Mouse (Mus musculus) embryo, embryonic 11 days (tissue): Measurements from ENCODE around the gene Fam174b.

ENCODE experiments used
- DNase-seq: peaks from one replicate; pipeline ENCODE4 v3.0.0-alpha.2; 2015

Fam174b gene

DNA sequence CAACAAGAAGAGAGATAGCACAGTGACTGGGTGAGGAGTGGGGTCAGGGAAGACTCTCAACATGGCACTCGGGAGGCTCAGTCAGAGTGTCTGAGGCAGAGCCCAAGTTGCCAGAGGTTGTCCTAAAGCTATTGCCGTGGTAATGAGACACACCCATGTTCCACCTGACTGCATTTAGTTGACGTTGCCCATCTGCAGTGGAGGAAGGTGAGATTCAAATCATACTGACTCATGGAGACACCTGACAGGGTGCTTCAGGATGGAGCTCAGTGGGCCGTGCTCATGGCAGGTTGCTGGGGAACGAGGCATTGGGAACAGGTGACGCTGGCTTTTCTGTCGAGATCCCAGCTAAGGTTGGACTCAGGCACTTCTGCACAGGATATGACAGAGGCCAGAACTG is 9.9 kb downstream of the Fam174b start:
- no peak for DNase-seq

DNA sequence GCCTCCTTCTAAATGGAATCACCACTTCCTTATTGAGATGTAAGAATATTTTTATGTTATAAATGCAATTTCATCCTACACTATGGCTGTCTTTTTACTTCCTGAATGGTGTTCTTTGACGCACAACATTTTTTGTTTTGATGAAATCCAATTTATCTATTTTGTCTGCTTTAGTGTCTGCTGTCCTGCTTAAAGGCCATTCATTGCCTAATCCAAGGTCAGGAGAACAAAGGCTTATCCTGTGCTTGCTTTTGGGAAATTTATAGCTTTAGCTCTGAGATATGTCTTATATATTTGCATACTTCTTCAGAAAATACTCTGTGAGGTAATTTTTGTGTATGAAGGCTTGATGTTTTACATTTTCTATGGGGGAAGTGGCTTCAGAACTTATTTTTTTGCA is 13.5 kb downstream of the Fam174b start:
- DNase-seq: no peak

DNA sequence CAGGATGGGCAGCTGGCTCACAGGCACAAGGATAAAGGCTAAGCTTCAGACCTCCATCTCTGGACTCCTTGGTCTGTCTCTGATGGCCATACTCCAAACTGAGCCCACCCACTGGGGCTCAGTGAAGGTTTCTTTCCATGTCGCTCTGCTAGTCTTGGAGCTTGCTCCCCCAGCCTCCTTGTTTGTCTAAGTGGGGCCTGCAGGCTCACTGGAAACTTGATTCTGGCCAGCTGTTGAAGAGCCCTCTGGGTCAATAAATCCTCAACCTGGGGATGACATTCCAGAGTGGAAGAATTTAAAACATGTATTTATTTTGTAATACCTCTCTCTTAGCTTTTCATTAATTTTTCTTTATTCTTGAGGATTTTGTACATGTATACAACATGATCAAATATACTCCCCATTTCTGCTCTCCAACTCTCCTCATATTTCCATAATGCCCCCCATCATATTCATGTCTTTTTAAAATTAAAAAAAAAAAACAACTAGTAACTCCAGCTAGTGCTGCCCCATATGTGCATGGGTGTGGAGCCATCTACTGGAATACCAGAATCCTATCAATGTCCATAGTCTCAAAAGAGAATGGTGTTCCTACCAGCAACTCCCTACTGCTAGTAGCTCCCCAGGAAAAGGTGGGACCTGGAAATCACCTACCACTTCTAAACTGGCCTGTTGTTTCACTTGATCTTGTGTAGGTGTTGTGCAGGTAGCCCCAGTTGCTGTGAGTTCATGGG is 15.4 kb downstream of the Fam174b start:
- DNase-seq: peak; percentile 47

DNA sequence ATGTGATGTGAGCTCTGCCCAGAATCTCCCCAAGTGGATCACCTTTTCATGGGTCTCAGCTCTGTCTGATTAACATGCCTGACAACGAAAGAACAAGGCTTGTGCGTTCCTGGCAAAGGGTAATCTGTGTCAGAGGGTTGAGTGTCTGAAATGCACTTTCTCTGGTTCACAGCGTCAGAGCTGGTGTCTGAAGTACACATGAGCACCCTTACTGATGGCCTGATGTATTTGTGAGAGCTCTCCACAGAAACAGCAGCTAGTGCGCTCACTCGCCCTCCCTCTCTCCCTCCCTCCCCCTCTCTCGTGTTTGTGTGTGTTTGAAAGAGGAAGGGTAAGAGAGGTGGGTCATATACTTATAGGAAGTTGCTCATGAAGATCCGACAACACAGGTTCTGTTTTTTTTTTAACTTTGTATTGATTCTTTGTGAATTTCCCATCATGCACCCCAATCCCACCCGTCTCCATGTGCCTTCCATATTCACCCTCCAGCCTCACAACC is 21.6 kb downstream of the Fam174b start:
- DNase-seq: no peak

DNA sequence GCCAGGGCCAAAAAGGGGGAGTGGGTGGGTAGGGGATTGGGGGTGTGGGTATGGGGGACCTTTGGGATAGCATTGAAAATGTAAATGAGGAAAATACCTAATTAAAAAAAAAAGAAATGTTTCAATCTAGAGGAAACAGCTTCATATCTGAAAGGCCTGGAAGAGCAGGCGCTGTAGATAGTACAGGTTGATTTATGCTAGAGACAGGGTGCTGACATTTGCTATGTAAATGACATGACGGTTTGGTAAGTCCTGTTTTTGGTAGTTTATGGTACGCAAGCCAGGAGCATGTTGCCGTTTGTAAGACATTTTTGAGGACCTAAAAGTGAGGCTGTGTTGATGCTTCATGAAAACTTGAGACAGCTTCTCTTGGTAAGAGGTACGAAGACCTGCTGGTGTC is 24.6 kb downstream of the Fam174b start:
- no peak for DNase-seq

DNA sequence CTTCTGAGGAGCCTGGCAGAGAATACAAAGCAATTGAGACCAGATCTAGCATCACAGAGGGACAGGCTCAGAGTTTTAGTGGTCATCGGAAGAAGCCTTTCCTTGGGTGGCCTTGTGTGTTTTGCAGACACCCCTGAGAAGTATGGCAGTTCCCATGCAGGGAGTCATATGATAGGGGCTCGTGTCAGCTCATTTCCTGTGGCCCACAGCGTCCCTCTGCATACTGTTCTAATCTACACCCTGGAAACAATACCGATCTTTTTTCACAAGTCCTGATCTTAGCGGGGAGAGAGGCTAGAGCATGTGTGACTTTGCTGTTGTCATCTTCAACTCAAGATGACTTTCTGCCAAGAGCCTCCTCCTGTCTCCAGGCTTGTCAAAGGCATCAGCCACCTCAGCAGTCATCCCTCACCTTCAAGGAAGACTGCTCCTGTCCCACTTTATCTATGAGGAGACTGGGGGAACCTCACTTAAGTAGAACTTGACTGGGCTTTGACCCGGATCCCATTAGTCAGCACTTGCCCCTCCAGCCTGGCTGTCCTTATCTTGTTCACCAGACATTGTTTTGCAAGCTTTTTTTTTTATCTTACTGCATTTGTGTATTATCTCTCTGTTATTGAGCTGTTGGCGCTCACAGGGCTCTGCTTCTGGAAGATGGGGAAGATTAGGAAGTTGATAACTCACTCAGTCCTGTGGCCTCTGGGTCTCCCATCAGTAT is 25.2 kb downstream of the Fam174b start:
- DNase-seq: no peak

DNA sequence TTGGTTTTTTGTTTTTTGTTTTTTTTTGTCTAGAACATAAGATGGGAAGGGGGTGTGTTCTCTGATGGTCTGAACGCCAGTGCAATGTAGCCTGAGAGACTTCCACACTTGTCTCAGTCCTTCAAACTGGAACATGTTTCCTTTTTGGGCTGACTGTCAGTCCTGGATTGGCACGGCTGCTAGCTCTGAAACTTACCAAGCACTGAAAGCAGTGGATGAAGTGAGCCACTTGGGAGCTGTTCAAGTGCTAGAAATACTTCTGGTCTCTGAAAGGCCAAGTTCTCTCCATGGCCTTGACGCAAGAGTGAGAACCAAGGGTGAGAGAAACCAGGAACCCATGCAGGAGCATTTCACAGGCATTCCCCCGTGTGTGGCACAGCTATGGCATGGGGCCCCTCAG is 29.1 kb downstream of the Fam174b start:
- DNase-seq: no peak

DNA sequence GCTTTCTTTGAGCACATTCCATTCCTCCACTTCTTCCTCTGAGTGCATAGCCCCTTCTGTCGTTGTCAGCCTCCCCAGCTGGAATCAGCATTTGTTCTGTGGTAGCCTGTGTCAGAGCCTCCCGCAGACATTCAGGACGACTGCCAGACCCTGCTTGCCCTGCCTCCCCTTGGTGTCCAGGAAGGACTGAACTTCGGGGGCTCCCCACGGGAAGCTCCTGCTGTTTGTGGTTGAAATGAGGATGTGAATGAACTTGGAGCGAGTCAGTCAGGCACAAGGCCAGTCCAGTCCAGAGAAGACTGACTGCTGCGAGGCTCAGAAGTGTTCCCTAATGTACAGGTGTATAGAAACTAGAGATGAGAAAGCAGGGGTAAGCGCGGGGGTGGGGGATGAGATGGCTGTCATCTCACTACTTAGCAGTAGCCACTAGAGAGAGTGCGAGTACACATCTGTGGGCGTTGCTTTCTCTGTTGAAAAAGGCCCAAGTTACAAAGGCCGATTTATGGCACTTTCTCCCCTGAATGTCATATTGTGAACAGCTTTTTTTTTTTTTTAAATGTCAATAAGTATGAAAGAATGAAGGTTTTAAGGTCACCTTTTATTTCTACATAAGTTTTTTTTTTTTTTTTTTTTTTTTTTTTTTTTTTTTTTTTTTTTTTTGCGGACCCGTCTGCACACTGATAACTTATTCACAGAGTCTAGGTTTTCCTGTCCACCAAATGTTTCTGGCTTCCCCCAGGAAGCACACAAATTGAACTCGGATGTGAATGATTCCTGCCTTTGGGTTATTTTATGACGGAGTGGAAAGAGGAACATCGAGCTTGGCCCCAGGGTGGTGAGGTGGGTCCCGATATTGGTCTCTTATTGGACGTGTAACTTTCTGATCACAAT is 31.5 kb downstream of the Fam174b start:
- DNase-seq: peak; percentile 38

DNA sequence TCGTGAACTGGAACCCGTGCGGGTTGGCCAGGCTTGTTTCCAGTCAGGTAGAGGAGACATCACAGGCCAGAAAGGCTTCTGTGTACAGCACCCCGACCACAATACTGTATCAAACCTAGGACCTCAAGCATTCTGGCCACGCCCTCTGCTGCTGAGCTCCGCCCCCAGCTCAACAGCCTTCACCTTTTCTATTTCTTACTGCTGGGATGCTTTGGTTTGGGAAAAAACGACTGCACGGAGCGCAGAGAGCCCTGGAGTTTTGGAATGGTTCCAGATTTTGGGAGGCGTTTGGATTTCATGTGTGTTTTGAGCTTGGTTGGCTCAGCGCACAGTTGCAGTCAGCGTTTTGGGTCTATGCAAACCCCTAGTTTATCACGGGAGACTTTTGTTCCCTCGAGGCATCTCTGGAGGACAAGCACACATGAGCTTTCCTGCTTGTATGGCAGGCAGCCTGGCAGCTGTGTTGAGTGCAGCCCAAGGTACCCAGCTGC is 32.2 kb downstream of the Fam174b start:
- DNase-seq: no peak

DNA sequence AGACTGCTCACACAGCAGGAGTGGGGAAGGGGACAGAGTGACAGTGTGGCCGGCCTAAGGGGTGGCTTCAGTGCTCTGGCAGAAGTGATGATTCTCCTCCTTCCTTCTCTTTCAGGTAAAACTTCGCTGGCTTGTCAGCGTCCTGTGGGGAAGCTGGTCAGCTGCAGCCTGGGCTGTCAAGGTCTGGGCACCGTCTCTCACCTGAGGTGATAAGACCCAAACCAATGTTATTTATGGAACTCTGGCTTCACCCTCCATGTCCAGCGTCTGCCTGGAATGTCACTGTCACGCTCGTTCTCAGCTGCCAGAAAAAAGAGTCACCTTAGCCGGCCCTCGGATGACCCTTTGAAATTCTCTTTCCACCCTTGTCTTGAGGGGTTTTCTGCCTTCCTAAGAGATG is 34.7 kb downstream of the Fam174b start:
- DNase-seq: no peak

DNA sequence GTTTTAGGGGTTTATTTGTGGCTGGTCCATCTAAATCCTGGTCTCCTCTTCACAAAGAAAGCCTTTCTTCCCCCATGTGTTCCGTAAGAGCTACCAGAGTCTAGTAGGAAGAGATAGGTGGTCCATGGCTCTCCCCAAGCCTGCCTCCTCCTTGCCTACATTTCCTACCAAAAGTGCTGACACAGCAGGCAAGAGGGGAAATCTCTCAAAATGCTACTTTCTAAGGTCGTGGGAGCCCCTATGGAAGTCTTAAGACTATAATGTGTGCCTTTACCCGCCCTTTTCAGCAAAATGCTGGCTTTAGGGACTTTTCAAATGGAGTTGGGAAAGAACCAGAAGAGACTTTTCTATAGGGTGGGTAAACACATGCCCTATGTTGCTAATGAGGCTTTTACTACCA is 37.7 kb downstream of the Fam174b start:
- DNase-seq: no peak

DNA sequence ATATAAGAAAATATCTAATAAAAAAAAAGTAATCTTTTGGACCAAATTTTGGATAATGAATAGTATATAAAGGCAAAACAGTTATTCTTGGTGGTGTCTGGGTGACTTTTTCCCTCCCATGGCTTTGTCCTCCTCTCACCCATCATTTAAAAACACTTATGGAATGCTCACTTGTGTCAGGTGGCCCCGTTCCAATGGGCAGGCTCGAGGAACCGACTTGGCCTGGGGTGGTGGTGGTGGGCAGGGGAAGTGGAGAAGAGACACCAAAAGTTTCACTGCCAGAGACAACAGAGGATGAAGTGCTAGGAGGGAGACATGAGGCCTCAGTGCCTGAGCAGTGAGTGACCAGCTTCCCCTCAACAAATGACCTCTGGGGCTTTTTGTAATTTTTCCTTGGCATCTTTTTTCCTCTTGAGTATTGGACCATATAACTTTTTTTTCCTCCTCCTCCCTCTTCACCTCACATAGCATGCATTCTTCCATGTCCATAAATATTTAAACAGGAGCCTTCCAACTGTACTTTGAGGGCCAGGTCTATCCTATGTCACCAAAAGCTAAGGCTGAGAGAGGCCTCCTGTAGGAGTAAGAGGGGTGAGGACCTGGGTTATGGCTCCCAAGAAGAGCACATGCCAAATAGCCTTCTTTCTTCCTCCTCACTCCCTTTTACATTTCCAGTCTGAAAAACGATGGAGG is 44.8 kb downstream of the Fam174b start:
- DNase-seq: no peak

DNA sequence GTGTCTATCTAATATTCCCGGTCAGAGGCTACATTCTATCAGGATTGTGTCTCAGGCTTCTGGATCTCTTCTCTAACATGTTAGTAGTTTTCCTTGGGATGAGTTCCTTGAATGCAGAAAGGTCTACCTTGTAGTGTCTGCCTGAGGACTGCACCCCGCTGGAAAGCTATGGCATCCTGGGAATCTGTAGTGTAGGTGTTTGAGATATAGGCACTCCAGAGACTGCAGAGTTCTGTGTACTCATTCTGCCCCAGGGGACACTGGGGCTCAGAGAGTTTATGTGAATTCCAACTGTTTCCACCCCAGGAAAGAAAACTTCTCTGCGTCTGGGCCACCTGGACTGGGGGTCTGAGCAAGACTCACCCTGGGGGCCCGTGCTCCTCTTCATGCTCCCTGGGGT is 45.7 kb downstream of the Fam174b start:
- DNase-seq: no peak

DNA sequence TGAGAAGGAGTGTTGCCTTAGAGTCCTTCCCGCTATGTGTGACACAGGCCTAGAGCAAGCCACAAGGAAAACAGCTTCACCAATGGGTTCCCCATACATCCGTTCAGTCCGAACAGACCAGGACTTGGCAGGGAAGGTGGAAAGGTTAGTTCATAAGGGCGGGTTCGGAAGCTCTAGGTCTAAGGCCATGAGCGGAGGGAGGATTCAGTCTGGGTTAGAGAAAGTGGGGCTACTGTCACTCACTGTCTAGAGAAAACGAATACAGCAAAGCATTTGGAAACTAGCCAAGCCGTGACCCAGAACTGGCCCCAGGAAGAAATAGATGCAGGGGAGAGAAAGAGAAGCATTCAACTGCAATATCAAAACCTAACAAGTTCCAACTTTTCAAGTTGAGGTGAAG is 47.4 kb downstream of the Fam174b start:
- no peak for DNase-seq

DNA sequence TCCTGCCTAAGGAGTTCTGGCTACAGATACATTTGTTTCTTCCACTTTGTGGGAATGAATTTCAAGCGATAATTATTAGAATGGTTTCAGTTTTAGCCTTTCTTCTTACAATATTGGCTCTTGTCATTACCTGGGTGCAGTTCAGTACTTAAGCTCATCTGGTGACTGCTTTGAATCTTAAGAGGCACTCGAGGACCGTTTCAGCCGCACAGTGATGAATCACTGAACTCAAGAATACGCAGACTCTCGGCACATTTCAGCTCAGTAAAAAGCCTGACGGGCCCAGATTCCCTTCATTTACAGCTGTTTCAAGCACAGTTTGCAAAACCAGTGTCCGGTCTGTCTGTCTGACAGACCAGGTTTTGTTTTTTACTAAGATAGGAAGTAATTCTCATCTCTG is 51.0 kb downstream of the Fam174b start:
- no peak for DNase-seq

DNA sequence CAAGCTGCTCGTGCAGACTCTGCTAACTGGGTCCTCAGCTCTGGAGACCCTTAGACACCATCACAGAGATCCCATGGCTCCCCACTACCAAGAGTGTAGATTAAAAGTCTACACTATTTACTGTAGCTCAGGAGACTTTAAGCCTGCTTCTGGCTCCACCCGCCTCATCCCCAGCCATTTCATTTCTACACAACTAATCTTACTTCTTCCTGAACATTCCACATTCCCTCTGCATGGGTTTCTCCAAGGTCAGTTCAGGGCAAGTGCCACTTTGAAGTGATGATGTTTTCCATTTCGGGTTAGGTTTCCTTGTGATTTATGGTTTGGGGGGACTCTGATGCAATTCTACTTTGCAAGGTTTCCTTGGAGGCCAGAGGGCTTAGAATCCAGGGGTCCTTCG is 52.1 kb downstream of the Fam174b start:
- no peak for DNase-seq

DNA sequence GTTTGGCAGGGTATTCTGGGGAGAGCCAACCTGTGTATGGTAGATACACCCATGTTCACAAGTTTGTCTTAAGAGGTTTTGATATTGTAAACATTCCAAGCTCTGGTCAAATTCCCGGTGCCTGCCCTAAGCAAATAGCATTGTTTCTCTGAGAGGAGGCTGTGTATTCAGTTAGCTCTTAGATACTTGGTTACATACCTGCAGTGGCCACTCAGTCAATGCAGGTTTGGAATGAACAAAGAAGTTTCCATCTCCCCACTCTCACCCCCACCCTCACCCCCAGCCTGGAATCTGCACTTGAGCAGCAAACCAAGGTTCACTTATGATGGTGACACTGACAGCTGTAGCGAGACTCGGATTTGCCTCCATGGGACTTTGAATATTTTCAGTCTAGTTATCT is 52.5 kb downstream of the Fam174b start:
- DNase-seq: no peak

DNA sequence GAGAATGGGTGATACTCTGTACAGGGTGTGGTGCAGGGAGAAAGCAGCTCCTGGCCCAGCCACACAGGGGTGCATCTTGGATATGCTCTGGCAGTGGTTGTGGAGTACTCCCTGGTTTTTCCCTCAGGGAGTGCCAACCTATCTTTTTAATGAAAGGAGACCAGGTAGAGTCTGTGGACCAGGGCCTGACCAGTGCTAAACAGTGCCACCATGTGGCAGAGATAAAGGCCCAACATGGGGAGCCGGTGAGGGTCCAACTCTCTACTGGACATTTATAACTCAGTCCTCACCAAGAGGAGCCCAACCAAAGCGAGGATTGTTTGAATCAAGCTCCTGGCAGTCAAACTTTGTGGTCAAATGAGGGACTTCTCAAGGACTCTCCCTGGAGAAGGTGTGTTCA is 69.2 kb downstream of the Fam174b start:
- peak; percentile 30 for DNase-seq

DNA sequence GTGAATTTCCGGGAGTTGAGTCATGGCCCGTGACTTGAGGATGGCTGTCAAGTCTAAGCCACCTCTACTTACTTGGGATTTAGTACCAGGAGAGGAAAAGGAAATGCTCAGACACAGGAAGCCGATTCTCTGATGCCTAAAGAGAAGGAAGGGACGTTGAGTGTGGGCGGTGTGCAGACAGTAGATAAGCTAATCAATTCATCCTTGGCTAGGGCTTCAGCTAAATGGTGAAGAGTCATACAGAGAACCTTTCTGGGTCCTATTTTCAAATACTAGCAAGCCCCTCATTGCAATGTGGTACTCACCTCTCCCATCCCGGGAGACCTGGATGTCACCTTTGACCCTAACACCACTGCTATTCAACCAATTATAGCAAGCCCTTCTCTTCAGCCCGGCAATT is 71.3 kb downstream of the Fam174b start:
- no peak for DNase-seq

DNA sequence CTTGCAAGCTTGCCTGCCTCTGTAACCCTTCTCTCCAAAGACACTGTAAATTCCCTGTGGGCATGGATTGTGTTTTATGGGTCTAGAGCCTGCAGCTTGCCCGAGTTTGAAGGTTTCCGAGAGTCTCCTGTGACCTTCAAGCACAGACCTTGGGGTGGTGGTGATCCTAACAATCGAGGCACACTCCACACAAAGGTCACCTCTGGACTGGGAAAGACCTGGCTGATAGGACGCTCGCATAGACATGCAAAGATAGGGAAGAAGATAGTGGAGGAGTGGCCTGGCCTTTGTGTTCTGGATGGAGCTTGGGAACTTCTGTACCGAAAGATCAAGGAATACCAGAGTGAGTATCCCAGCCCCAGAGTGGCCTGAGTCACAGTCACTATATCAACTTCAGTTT is 72.1 kb downstream of the Fam174b start:
- no peak for DNase-seq

DNA sequence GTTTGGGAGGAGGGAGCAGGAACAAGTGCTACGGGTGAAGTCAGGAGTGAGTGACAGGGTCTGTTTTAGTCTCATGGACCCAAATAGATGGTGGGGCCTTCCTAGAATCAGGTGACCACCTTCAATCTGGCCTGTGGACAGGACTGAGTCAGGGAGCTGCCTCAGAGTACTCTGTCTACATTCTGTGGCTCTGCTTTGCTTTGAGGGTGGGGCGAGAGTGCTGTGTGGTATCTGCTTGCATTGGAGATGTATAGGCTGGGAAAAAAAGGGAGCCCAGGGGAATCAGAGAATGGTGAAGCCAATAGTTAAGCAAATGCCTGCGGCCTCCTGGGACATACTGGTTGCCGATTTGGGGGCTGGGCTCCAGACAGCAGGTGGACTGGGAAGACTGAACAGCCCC is 73.8 kb downstream of the Fam174b start:
- DNase-seq: no peak

DNA sequence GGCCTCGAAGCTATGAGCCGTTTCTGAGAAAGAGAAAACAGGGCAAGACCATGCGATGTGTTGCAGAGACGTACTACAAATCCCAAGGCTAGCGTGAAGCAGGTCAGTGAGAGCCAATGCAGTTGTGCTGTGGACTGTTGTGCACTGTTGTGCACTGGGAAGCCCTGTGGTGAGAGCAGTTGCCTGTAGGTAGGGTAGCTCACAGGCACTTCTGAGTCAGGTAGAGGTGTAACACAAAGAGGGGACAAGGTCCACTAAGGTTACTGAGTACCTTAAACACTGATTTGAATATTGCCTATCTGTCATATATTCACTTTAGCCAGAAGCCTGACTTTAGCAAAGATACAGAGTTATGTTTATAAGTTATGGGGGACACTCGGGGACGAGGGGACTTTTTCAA is 74.4 kb downstream of the Fam174b start:
- no peak for DNase-seq
